Mouse (Mus musculus) left cerebral cortex, adult 18-20 months (tissue): ENCODE data around the gene Gpr180. TPM values are rescaled to one million over a fixed set of nuclear protein-coding genes. Genes with fewer than 3 reads are reported as not detected.
"Not testable (repeated sequence)": the region's sequence is repeated elsewhere in the genome, so short reads cannot be mapped to it uniquely, and the experiment has no call there.

Experiments
- DNase-seq, 2 experiments: peaks; one replicate each; pipeline ENCODE4 v3.0.0; 2021 to 2022; ENCODE audit warnings: low spot score in 2 of 2, mixed read lengths in 1 of 2
- total RNA-seq, 2 experiments: library from RNA; stranded (reverse); gene quantifications; 2 replicates each; pipeline ENCODE4 v1.2.3; 2021

Gene Gpr180
- total RNA-seq, 2 experiments from 2014 or later = 28.6 to 30.2 TPM

DNA sequence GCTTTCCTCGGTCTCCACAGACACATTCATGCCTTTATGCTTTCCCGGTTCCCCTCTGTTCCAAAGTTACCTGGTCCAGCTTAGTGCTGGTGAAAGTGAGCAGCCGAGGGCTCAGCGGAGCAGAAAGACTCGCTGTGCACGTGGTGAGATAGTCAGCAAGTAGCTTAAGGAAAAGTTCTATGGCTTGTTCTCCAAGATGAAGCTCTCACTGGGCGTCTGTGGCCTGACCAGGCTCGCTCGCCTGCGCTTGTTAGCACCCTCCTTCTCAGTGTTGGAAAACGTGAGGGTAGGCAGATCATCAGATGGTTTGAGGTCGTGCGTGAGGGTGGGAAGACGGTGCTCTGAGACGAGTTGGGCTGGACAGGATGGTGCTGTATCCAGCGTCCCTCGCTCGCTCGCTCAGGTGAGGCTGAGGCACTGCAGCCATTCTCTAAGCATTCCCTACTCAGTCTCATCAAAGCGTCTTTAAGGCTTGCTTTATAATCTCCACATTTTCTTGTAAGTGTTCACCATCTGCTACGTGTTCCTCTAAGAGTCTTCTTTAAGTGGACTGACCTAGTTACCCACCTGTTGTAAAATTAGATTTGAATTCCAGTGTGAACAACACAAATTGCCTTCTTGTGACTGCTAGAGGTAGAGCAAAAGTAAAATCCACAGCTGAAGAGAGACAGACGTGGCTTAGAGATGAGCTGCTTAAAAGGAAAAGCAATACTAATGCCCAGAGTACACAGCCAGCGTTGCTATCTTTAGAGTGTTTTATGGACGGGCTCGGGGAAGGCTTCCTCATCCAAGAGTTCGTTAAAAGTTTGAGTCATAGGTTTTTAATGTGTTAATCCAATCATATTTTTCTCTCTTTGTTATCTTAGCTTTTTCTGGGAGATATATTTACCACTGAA, 13.9 kb downstream of the Gpr180 start:
- no peak for DNase-seq

- DNase-seq = no peak
Observed at GRCm38 (mm10) chr14:118151651-118152293, 14.8 kb downstream of the Gpr180 start.

DNA sequence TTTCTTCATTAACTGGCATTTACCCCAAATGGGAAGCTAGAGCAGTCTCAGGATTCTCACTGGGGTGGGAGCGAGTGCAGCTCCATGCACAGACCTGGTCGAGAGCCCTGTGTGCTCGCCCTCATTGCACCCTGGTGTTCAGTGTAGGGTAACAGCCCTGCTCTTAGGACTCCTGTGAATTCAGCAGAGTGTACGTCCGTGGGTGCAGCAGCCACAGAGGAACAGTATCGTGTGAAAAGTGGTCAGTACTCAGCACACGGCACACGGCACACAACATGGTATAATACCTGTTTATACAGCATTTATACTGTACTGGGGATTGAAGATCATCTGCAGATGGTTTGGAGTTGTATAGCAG, 15.3 kb downstream of the Gpr180 start:
- no peak for DNase-seq

DNA sequence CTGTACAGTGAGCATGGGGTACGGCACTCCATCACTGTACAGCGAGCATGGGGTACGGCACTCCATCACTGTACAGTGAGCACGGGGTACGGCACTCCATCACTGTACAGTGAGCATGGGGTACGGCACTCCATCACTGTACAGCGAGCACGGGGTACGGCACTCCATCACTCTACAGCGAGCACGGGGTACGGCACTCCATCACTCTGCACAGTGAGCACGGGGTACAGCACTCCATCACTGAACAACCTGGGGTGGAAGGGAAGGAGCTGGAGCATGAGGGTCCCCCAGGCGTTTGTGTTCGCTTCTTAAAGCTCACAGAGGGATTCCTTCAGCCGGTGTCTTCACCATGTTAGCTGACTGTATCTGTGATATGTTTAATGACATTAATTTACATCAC, 19.1 kb downstream of the Gpr180 start:
- DNase-seq = not testable (repeated sequence)

- no peak for DNase-seq
Observed at GRCm38 (mm10) chr14:118156740-118157139, 19.8 kb downstream of the Gpr180 start.

- peak; percentile 49 to 60 for DNase-seq
Observed at GRCm38 (mm10) chr14:118157146-118157545, 20.2 kb downstream of the Gpr180 start.

GRCm38 (mm10) chr14:118161751-118162150, 24.8 kb downstream of the Gpr180 start:
- DNase-seq = no peak

- no peak for DNase-seq
Observed at GRCm38 (mm10) chr14:118162640-118163039, 25.7 kb downstream of the Gpr180 start.

GRCm38 (mm10) chr14:118168776-118169175, 31.8 kb downstream of the Gpr180 start:
- DNase-seq = no peak

DNA sequence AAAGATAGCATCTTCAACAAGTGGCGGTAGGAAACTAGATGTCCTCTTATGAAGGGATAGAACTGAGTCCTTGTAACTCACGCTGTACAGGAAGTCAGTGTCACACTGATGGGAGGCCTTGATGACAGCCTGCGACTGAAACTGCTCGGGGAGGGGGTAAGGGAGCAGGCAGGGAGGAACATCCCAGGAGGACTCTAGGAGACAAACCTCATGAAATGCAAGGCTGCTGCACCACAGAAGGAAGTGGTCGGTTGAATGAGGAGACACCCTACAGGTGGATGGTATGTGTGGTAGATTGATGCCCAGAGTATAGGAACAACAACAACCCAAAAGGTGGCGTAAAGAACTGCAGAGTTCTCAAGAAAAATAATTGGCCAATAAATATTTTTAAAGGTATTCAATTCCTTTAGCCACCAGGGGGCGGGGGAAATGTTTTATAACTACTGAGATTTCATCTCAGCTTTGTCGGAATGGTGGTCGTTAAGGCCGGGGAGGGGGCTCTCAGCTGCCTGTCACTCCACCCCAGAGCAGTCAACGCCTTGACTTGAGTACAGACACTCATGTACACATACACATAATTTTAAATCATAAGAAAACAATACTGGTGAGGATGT, 36.7 kb downstream of the Gpr180 start:
- DNase-seq = no peak

DNA sequence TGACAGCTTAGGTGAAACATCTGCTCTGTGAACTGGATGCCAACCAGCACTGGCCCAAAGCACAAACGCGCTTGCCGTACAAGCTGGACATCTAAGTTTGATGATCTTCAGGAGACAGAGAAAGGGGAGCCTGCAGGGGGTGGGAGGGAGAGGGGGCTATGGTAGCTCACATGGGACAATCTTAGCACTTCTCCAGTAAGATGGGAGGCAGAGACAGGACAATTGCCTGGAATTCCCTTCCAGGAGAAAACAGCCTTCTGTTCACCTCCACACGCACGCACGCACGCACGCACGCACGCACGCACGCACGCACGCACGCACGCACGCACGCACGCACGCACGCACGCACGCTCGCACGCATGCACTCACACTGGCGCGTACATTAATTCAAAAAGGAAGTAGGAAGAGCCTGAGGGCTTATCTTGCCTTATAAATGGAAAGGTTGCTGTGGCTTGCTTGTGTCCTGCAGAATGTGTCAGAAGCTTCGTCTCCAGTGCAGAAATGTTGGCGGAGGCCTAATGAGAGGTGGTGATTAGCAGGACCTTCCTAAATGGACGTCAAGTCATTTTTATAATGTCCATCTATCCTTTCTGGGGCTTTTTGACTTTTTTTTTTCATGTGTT, 38.2 kb downstream of the Gpr180 start:
- no peak for DNase-seq

- no peak for DNase-seq
Observed at GRCm38 (mm10) chr14:118175694-118176085, 38.7 kb downstream of the Gpr180 start.

- DNase-seq = no peak
Observed at GRCm38 (mm10) chr14:118179251-118179650, 42.3 kb downstream of the Gpr180 start.

DNA sequence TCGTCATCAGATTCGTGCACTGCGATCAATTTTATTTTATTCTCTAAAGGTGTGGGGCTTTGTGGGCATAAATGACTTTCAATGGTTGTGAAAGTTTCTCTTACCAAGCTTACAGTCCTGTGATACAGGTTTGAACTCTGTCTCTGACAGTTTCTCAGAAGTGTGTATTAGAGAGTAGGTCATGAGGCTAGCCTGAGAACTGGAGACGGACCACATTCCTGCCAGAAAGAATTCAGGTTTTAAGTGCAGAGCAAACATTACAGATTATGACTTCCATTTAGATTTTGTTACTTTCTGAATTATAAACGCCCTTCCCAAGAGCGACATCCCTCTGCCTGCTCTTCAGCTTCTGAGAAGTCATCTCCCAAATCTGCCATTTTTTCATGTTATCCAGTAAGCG, 42.7 kb downstream of the Gpr180 start:
- DNase-seq = no peak

DNA sequence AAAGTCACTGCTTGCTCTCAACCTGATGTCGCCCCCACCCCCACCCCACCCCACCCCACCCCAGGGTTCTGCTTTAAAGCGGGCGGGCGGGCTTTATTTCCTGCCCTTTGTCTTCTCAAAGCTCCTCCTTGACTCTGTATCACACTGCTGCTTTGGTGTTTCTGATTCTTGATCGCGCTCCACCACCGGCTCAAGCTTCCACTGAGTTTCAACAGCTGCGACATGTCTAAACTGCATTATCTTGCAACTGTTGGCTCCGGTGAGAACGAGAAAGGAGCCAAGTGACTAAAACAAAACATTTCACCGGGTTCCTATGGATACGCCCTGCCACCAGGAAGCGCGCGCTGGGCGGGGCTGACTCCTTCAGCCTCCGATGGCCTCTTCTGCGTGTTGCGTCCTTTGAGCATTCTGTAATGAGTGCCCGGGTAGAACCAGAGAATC, 43.2 kb downstream of the Gpr180 start:
- peak; percentile 39 to 40 for DNase-seq

GRCm38 (mm10) chr14:118180711-118181177, 43.8 kb downstream of the Gpr180 start:
- peak; percentile 39 to 51 for DNase-seq

- DNase-seq = no peak
Observed at GRCm38 (mm10) chr14:118191442-118191841, 54.5 kb downstream of the Gpr180 start.

- DNase-seq = no peak
Observed at GRCm38 (mm10) chr14:118193001-118193628, 56.2 kb downstream of the Gpr180 start.

GRCm38 (mm10) chr14:118193663-118194062, 56.7 kb downstream of the Gpr180 start:
- no peak for DNase-seq

GRCm38 (mm10) chr14:118194219-118194914, 57.4 kb downstream of the Gpr180 start:
- no peak for DNase-seq
